Mouse (Mus musculus) embryonic facial prominence, embryonic 11.5 days (tissue): ENCODE results near the gene Tas2r143. TPM values are rescaled to one million over a fixed set of nuclear protein-coding genes. Genes with fewer than 3 reads are reported as not detected.

Experiments
- ATAC-seq: fragments of 200-750 bp; cut with Nextera tagmentation; replicated peaks from 2 replicates; pipeline ENCODE4 v1.8.0; 2017; ENCODE audit warnings: low read depth; ENCODE audit not compliant: insufficient number of reproducible peaks, low FRiP score, low TSS enrichment
- DNase-seq: peaks from one replicate; pipeline ENCODE4 v3.0.0-alpha.2; 2015; ENCODE audit warnings: low spot score
- H3K27ac ChIP-seq: fragments of 300-500 bp; sonication (generic); replicated peaks from 2 replicates; pipeline ENCODE4 v1.5.1; 2014; ENCODE audit warnings: mild to moderate bottlenecking, low read depth, low read length, control low read depth
- H3K27me3 ChIP-seq: fragments of 300-500 bp; sonication (generic); 2 replicates; pipeline ENCODE4 v1.6.1; 2014; ENCODE audit warnings: mild to moderate bottlenecking, low read length, moderate library complexity, mixed read lengths; ENCODE audit not compliant: control insufficient read depth, insufficient read depth
- H3K36me3 ChIP-seq: fragments of 300-500 bp; sonication (generic); replicated peaks from 2 replicates; pipeline ENCODE4 v1.6.1; 2014; ENCODE audit warnings: low read depth, mild to moderate bottlenecking, low read length, moderate library complexity, mixed read lengths; ENCODE audit not compliant: control insufficient read depth, insufficient read depth
- H3K4me1 ChIP-seq: fragments of 300-500 bp; sonication (generic); 2 replicates; pipeline ENCODE4 v1.6.1; 2014; ENCODE audit warnings: low read length, mixed read lengths; ENCODE audit not compliant: control insufficient read depth, insufficient read depth
- H3K4me2 ChIP-seq: fragments of 300-500 bp; sonication (generic); 2 replicates; pipeline ENCODE4 v1.6.1; 2014; ENCODE audit warnings: low read depth, mild to moderate bottlenecking, control low read depth, low read length, moderate library complexity
- H3K4me3 ChIP-seq: fragments of 300-500 bp; sonication (generic); 2 replicates; pipeline ENCODE4 v1.5.1; 2014; ENCODE audit warnings: low read depth, low read length, control low read depth
- H3K9ac ChIP-seq: fragments of 300-500 bp; sonication (generic); replicated peaks from 2 replicates; pipeline ENCODE4 v1.6.1; 2014; ENCODE audit warnings: mild to moderate bottlenecking, control low read depth, low read length
- H3K9me3 ChIP-seq: fragments of 300-500 bp; sonication (generic); replicated peaks from 2 replicates; pipeline ENCODE4 v1.6.1; 2016; ENCODE audit warnings: mild to moderate bottlenecking, low read length, inconsistent platforms, mixed read lengths; ENCODE audit not compliant: control insufficient read depth
- WGBS: fragments of 180-500 bp; shearing (Covaris S2); extraction: QIAGEN DNeasy Blood & Tissue Kit; methylation state at CpG from one replicate; pipeline ENCODE4 v1.1.7; 2014; 5-methylcytosine and 5-hydroxymethylcytosine counted together
- polyA plus RNA-seq: library from polyadenylated mRNA; unstranded; fragments of >200 nt; fragmentation: Nextera tagmentation; extraction: Ambion mirVana; gene quantifications from 2 replicates; pipeline ENCODE4 v1.2.1, GENCODE M21; 2014

Tas2r143 gene
- polyA plus RNA-seq, result not detected in 2 replicates

GRCm38 (mm10) chr6:42399938-42400337, at the start of gene Tas2r143:
Gene Tas2r143, plus strand, starts transcription at chr6:42400238.
- Histone ChIP-seq H3K9ac (no peak within 1 kb of the TSS), H3K27me3 (no peaks in the 10 kb centered on the region), H3K36me3 (no peaks in the 10 kb centered on the region), H3K27ac (no peak within 1 kb of the TSS), H3K9me3 (no peaks in the 10 kb centered on the region), H3K4me3 (no peak within 1 kb of the TSS), H3K4me2 (no peak within 1 kb of the TSS), H3K4me1 (no peaks in the 10 kb centered on the region)
- WGBS, result 92% methylated on average over 1 of the region's 1 CpGs
- ATAC-seq, result no peak
- DNase-seq, result no peak

- H3K9me3 ChIP-seq, result no peaks in the 10 kb centered on the region
- no peaks in the 10 kb centered on the region; the same call in 1 of the 2 replicates for H3K36me3 ChIP-seq
- H3K27me3 ChIP-seq, result no peaks in the 10 kb centered on the region
- H3K27ac ChIP-seq, result no peak overlapping the region
- no peak for ATAC-seq
- 43% methylated on average over 13 of the region's 13 CpGs for WGBS
- peak overlapping the region; percentile 79 for H3K4me2 ChIP-seq
- peaks cover 4% of the 10 kb centered on the region for H3K4me1 ChIP-seq
- H3K4me3 ChIP-seq, result peak overlapping the region; percentile 80
- no peak for DNase-seq
- H3K9ac ChIP-seq, result peak overlapping the region; percentile 86
Measured at GRCm38 (mm10) chr6:42350968-42351775, 48.9 kb upstream of the Tas2r143 start.

- Histone ChIP-seq H3K4me1 (peaks cover 4% of the 10 kb centered on the region), H3K27me3 (no peaks in the 10 kb centered on the region), H3K9ac (no peak overlapping the region), H3K27ac (no peak overlapping the region), H3K36me3 (no peaks in the 10 kb centered on the region; the same call in 1 of the 2 replicates), H3K4me2 (no peak overlapping the region; the same call in 1 of the 2 replicates), H3K9me3 (no peaks in the 10 kb centered on the region), H3K4me3 (no peak overlapping the region)
- no peak for ATAC-seq
- no peak for DNase-seq
- 88% methylated on average over 7 of the region's 7 CpGs for WGBS
Measured at GRCm38 (mm10) chr6:42351776-42352485, 48.1 kb upstream of the Tas2r143 start.

- DNase-seq, result no peak
- WGBS, result 90% methylated on average over 1 of the region's 1 CpGs
- H3K27ac ChIP-seq, result no peak overlapping the region
- no peak overlapping the region for H3K4me3 ChIP-seq
- H3K27me3 ChIP-seq, result no peaks in the 10 kb centered on the region
- ATAC-seq, result no peak
- H3K9ac ChIP-seq, result no peak overlapping the region
- H3K36me3 ChIP-seq, result peaks cover 2% of the 10 kb centered on the region; the same call in 1 of the 2 replicates
- H3K4me1 ChIP-seq, result peaks cover 4% of the 10 kb centered on the region
- no peaks in the 10 kb centered on the region for H3K9me3 ChIP-seq
- H3K4me2 ChIP-seq, result no peak overlapping the region
Measured at GRCm38 (mm10) chr6:42352486-42352846, 47.6 kb upstream of the Tas2r143 start.

- H3K9me3 ChIP-seq, result no peaks in the 10 kb centered on the region
- H3K27ac ChIP-seq, result no peak overlapping the region
- no peak overlapping the region for H3K9ac ChIP-seq
- DNase-seq (no peak), ATAC-seq (no peak)
- H3K27me3 ChIP-seq, result no peaks in the 10 kb centered on the region
- H3K4me2 ChIP-seq, result no peak overlapping the region
- H3K36me3 ChIP-seq, result peaks cover 4% of the 10 kb centered on the region; the same call in 1 of the 2 replicates
- WGBS, result 81% methylated on average over 8 of the region's 8 CpGs
- H3K4me3 ChIP-seq, result no peak overlapping the region
- H3K4me1 ChIP-seq, result peaks cover 4% of the 10 kb centered on the region
Measured at GRCm38 (mm10) chr6:42353180-42353579, 46.9 kb upstream of the Tas2r143 start.

- peaks cover 4% of the 10 kb centered on the region for H3K4me1 ChIP-seq
- no peak overlapping the region for H3K4me3 ChIP-seq
- H3K36me3 ChIP-seq, result peaks cover 6% of the 10 kb centered on the region; the same call in 1 of the 2 replicates
- no peak overlapping the region for H3K27ac ChIP-seq
- ATAC-seq (no peak), DNase-seq (no peak)
- no peak overlapping the region for H3K9ac ChIP-seq
- H3K27me3 ChIP-seq, result no peaks in the 10 kb centered on the region
- H3K9me3 ChIP-seq, result no peaks in the 10 kb centered on the region
- H3K4me2 ChIP-seq, result no peak overlapping the region
- 71% methylated on average over 11 of the region's 11 CpGs for WGBS
Measured at GRCm38 (mm10) chr6:42354076-42355019, 45.7 kb upstream of the Tas2r143 start.

GRCm38 (mm10) chr6:42355366-42355765, 44.7 kb upstream of the Tas2r143 start:
- no peaks in the 10 kb centered on the region for H3K27me3 ChIP-seq
- ATAC-seq (no peak), DNase-seq (no peak)
- H3K27ac ChIP-seq, result no peak overlapping the region
- peaks cover 6% of the 10 kb centered on the region; the same call in 1 of the 2 replicates for H3K36me3 ChIP-seq
- WGBS, result 95% methylated on average over 6 of the region's 6 CpGs
- no peak overlapping the region for H3K4me3 ChIP-seq
- H3K9me3 ChIP-seq, result no peaks in the 10 kb centered on the region
- H3K4me1 ChIP-seq, result peaks cover 4% of the 10 kb centered on the region
- no peak overlapping the region for H3K9ac ChIP-seq
- no peak overlapping the region for H3K4me2 ChIP-seq
